Mouse (Mus musculus): ENCODE measurements around the gene Rnd1. TPM values are rescaled to one million over a fixed set of nuclear protein-coding genes. Genes with fewer than 3 reads are reported as not detected.

Gene Rnd1
- 1 to 10 TPM; 1.1 to 1.9 TPM for total RNA-seq (2021)
- long read RNA-seq, experiment 1, partial matches to known transcripts = 0 of 3 reads
- long read RNA-seq, experiment 1, other reads (novel, unspliced or antisense) = 3 of 3 reads
- long read RNA-seq, experiment 2, partial matches to known transcripts = 1 of 3 reads
- long read RNA-seq, experiment 2, other reads (novel, unspliced or antisense) = 0 of 3 reads

DNA sequence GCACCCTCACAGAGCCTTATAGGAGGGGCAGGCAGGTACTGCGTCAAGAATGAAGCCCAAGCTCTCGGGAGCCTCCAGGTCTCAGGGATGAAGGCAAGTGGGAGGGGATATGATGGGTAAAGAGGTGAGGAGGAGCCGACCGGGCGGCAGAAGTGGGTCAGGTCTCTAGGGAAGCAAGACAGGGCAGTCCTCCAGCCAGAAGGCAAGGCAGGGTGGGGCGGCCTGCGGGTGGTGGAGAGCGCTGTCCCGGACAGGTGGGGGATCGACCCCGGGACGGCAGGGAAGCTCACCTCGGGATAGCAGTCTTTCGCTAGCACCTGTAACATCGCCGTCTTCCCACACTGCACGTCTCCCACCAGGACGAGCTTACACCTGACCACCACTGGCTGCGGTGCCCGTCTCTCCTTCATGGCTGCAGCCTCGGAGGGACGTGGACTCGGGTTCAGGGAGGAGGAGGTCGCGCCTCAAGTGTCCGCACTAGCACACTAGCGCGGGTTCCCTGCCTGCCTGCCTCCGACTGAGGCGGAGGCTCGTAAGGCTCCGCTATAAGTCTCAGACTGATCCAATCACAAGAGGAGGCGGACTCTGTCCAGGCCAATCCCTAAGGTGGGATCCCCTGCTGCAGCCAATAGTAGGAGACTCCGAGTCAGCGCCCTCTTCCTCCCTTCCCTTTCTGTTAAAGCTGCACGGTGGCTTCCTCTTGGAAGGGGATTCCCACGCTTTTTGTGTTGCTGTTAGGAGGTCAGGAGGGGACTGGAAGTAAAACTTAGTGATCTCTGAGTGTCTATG, at the start of gene Rnd1:
TSS of gene Rnd1 (minus strand) at position 522 of the 789 bp plus-strand sequence.
- peak; percentile 19 to 57 for DNase-seq (ENCODE audit: low spot score in 2 of 2)

DNA sequence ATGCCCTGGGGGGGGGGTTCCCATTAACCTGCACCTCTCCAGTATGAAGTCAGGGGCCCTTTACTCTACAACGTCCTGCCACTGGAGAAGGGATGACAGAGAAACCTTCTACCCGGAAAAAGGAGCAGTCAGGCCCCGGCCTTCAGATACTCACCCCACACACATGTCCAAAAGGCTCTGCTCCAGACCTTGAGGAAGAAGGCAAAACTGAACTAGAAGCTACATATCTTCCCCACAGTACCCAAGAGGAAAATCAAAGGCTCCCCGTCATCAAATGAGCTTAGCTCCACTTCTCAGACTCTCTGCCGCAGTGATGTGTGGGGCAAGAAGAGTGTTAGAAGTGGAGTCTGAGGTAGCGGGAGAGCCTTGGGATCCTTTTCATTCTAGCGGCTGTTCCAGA, 49.5 kb upstream of the Rnd1 start:
- DNase-seq (ENCODE audit: low spot score in 2 of 2) = no peak

DNA sequence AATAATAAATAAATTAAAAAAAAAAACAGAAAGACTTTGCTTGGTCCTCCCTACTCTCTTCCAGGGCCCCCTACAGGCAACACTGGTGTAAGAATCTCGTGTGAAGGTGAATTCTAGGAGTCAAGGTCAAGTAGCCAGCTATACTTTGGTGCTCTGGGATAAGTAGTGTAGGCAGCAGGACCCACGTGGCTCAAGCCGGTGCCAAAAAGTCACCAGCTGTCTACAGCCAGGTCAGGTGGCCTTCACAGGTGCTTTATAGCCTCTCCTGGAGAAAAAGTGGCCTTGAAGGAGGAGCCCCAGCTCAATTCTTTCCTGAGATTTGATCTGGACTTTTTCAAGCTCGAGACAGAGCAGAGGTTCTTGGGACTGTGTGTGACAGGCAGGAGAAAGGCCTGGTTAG, 48.8 kb upstream of the Rnd1 start:
- no peak for DNase-seq (ENCODE audit: low spot score in 2 of 2)

DNA sequence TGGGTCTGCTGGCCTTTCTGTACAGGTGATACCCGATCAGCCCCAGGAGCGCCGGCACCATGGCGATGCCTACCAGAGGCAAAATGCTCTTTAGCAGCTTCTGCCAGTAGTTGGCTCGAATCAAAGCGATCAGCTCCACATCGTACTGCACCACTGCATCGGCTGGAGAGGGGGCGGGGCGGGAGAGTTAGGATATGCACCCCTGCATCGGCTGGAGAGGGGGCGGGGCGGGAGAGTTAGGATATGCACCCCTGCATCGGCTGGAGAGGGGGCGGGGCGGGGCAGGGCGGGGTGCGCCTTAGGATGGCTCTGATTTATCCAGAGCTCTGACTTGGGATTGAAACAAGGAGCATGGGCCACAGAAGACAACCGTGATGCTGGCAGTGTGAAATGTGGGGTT, 47.2 kb upstream of the Rnd1 start:
- no peak for DNase-seq (ENCODE audit: low spot score in 2 of 2)

DNA sequence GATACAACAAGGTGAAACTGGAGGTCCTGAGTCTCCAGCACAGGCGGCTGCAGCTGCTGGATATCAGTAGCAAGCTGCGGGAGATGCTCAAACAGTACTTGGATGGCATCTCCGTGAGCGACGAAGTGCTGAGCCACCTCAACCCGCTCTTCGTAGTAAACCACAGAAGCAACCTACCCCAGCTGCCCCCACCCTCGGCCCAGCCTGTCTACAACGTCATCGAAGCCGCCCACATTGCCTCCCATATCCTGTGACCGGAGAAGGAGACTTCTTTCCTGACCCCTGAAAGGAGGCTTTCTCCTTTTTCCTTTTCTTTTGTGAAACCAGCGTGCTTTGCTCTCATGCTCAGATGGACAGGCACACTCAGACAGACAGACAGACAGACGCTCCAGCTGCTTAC, 45.6 kb upstream of the Rnd1 start:
- DNase-seq (ENCODE audit: low spot score in 2 of 2) = no peak

DNA sequence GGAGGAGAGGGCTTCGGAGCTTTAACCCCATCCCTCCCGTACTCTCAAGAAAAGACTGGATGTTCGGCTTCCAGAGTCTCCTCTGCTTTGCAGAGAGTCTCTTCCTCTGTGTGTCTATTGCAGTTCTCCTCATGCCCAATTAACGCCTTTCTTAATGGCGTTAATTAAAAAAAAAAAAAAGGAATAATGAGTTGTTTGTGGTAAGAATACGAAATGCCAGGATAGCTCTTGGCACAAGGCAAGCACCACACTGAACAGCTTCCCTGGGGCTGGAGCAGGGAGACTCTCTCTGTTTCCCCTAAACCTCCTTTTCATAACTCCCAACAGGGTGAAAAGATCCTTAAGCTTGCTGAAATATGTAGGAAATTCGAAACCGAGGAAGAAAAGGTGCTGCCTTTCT, 44.9 kb upstream of the Rnd1 start:
- no peak for DNase-seq (ENCODE audit: low spot score in 2 of 2)

DNA sequence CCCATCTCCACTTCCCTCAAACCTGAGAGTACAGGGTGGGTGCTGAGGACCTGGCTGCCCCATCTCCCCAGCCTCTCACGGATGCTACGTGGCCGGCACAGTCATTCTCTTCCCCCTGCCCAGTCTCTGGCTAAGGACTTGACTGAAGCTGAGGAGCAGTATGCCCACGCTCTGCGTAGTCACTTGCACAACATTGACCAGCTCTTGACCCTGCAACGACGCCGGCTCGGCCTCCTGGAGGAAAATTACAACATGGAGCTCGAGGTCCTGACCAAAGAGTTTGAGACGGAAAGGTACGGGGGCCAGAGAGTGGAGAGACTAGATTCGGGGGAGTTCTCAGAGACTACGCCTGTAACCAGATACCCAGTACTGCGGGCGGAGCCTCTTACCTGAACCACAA, 40.0 kb upstream of the Rnd1 start:
- no peak for DNase-seq (ENCODE audit: low spot score in 2 of 2)

DNA sequence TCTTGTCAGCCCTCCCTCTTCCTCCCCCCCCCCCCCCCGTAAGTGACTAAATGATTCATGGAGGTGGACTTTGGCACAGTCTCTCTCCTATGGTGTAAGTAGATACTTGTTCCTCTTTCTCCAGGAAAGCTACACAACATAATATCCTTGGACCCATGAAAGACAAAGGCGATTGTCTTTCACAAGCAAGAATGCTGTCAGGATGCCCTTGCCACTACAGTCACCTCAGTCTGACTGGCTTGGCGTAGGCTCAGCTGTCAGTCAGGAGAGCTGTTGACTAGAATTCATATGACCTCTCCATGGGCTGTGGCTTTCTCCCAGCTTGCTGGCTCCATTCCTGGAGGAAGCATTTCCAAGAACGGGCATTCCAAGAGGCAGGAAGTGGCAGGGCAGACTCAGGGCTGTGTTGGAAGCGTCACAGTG, 37.0 kb upstream of the Rnd1 start:
- no peak for DNase-seq (ENCODE audit: low spot score in 2 of 2)

DNA sequence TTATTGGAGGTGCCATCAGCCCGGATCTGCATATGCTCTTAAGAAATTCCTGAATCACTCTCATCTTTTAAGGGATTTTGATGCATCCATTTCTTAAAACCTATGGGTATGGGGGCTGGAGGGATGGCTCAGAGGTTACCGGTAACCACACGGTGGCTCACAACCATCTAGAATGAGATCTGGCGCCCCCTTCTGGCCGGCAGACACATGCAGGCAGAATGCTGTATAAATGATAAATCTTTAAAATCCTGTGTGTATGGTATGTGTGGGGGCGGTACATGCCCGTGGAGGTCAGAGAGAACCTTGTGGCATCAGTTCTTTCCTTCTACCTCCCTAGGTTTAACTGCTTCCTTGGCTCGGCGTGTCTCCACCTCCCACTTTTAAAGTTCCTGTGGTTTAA, 33.2 kb upstream of the Rnd1 start:
- DNase-seq (ENCODE audit: low spot score in 2 of 2) = peak; percentile 33 to 41

DNA sequence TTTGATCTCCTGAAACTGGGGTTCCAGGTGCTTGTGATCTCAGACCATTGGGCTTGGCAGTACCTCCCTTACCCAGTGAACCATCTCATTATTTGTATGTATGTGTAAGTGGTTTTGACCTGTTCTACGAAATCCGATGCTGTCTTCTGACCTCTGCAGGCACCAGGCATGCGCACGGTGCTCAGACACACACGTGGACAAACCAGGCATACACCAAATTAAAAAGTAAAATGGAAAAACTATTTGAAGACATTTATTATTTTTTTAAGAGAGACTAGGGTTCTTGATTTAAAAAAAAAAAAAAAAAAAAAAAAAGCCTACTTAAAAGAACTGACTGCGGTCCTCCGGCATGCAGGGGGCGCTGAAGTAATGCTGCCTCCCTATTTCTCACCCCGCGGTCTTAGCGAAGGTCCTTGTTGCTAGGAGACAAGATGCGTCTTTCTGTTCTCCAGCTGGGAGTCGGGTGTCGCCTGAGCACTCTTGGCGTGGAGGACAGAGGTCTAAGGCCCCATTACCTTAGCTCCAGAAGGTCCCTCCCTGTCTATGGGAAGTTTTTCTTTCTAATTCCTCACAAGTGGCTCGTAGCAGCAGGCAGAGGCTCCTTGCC, 30.6 kb upstream of the Rnd1 start, which contains the start of gene Ccdc65:
TSS of gene Ccdc65 (plus strand) at position 442 of the 607 bp plus-strand sequence.
- peak; percentile 62 to 74 for DNase-seq (ENCODE audit: low spot score in 2 of 2)

DNA sequence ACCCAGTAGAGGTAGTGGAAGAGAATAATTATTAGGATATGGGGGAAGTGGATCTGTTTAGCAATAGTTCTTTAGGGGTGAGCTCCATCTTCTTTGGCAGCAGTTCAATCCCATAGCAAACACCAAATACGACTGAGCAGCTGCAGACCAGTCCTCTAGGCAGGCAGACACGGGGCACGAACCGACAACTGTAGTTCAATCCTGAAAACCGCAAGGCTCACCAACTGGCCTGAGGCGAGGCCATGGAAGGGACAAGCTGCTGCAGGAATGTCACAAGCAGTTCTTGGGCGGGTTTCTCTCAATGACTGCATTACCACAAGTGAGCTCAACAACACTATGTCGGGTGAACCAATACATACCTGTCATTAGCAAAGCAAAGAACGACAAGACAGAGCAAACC, 27.1 kb upstream of the Rnd1 start:
- DNase-seq (ENCODE audit: low spot score in 2 of 2) = no peak

DNA sequence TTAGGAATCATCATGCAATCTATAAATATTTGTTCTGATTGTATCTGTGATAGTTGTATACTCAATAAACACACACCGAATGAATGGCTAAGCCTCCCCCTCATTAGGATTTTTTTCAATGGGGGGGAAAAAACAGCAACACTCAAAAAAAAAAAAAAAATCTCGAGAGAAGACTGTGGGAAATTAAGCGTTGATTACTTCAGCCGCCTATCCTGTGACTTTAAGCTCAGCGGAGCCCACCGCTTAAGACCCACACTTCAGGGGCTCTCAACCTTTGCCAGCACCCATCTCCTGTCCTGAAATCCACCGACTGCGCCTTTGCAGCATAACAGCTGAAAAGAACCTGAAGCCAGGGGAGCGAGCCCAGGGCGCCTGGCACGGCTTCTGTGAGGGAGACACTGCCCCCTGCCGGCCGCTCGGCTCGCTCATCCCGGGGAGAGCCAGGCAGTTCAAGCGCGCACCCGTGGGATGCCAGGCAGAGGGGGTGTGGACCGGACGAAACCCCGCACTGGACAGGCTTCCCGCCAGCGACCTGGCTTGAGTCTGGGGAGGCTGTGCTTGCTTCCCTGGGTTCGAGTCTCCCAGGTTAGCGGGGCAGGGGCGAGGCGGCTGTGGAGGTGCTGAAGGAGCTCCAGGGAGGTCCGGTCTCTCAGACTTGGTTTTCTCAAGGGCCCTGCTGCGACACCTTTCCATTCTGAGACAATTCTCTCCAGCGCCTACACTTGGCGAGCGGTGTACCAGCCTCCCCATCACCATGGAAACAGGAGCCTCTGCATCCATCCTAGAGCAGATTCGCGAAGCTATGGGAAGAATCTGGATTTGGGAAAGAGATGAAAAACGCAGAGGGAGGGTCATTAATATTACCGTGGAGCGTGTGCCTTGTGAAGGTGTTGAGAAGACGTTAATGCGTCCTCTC, 22.2 kb upstream of the Rnd1 start:
- DNase-seq (ENCODE audit: low spot score in 2 of 2) = peak; percentile 73 to 82

DNA sequence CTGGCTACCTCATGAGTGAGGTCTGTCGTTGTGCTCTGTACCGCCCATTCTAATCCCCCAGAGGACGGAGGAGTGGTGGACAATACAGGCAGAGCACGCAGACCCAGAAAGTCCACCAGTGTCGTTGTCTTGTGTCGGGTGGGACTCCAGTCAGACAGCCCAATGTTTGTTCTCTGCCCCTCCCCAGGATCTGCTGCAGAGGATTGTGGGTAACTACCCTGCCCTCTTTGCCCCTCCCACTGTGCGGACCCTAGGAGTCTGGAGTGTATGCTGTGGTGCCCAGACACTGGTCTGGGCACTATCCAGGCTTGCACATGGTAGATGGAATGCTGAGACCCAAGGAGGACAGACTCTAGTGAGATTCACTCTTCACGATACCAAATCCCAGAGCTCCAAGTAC, 19.0 kb upstream of the Rnd1 start:
- DNase-seq (ENCODE audit: low spot score in 2 of 2) = no peak

DNA sequence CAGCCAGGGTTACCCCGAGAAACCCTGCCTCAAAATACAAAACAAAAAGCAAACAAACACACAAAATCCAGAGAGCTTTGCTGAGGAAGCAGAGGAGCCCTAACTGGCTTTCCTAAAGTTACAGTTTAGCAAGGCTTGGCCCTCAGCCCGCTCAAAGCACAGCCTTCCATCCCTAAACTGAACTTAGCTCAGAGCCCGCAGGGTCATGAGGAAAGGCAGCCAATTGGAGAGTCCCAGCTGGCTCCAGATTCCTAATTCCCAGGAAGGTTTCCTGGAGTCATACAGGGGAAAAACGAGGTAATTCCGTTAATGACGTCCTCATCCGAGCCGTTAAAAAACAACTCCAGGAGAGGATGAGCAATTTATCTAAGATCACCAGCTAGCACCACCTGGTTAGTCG, 18.5 kb upstream of the Rnd1 start:
- no peak for DNase-seq (ENCODE audit: low spot score in 2 of 2)

DNA sequence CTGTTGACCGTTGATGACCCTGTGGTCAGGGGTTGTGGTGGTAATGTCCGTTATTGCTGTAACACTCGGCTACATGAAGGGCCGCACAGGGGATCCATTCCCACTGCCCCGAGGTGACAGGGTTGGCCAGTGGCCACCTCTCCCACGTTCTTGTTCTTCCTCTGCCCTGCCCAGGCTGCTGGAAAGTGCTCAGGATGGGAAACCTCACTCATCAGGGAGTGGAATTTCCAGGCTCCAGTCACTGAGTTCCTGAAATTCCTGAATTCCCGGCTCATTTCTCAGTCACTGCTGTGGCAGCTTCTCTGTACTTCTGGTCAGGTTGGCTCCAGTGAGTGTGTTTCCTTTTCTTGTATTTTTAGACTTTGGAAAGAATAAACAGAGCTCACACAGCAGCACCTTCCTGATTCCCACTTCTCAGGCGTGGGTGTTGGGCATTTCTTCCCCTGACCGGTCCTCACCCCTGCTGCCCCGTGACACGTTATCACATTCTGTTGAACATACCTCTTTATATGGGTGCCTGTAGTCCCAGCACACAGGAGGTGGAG, 15.0 kb upstream of the Rnd1 start:
- DNase-seq (ENCODE audit: low spot score in 2 of 2) = no peak

DNA sequence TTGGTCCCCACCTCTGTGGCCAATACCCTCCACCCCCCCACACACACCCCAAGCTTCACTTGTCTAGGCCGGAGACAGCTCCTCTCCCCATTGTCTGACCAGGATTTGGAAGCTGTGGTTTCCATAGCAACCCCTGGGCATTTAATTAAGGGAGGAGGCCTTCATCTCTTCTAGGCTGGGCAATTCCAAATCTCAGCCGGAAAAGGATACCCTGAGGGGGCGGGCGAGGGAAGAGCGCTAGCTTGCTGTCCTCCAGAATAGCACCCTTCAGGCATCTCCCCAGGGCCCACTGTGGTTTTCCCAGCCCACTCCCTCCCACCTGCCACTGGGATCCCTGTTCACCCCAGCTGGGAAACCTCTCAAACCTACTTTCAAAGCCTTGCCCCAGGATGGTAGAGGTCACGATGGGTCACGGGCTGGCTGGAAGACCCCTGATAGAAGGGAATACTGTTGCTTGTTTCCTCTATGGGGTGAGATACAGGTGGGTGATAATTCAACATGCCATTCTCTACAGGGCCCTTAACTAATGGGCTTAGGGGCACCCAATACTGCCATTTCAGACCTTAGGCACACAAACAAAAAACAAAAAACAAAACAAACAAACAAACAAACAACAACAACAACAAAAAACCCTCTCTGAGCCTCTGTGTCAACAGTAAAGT, 14.4 kb upstream of the Rnd1 start:
- DNase-seq (ENCODE audit: low spot score in 2 of 2) = no peak

DNA sequence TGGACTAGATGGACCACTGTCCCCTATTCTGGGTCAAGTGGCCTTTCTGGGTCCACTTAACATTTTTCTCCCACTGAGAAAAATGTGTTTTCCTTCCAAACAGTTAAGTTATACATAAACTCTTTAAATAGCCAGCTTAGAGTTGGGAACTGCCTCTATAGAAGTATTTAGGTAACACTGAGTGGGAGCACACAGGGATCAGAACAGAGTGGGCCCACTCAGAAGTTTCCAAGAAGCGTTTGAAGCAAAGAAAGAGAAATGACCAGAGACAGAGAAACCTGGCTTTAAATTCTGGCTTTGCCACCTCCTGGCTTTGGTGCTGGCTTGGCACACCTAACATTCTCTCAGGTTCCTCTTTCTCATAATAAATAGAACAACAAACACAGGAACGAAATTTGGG, 12.4 kb upstream of the Rnd1 start:
- no peak for DNase-seq (ENCODE audit: low spot score in 2 of 2)

DNA sequence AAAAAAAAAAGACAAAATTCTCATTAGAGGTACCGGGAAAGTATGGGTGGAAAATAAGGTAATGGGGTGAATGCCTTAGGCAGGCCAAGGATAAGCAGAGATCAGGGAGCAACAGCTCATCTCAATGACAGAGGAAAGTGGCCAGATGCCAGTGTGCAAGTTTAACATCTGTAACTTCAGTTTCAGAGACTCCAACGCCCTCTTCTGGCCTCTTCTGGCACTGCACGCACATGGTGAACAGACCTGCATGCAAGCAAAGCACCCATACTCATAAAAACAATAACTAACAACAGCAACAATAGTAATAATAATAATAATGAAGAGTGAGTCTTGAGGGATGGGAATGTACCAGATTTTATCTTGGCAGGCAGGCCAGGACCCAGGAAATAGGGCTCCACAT, 8.7 kb upstream of the Rnd1 start:
- no peak for DNase-seq (ENCODE audit: low spot score in 2 of 2)

DNA sequence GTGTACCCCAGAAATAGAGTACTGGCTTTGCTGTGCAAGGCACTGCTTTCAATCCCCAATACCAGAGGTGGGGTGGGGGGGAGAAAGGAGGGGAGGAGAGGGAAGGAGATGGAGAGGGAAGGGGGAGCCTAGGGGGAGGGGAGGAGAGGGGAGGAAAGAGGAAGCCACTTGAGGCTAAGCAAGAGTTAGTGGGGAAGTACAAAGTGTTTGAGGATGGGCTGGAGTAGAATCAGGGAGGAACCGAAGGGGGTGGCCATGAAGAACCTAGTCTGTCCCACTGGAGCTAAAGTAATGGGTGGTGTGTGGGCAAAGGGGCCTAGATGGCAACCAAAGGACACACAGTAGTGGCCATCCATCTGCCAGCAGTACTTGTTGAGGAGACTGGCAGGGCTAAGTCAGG, 6.5 kb upstream of the Rnd1 start:
- DNase-seq (ENCODE audit: low spot score in 2 of 2) = no peak

DNA sequence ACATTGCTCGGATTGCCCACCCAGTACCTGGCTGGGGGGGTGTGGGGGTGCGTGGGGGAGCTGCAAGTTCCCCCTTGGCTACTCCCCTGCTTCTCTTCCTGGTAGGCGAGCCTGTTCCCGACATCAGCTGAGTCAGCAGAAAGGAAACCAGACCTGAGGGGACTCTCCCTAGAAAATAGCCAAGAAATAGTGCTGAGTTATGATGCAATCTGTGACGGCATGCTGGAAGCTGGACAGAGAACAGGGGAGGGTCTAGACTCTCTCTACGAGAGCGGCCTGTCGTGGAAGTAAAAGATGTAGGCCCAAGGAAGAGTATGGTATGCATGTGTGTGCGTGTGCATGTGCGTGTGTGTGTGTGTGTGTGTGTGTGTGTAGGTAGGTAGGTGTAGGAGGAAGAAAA, 5.9 kb upstream of the Rnd1 start:
- DNase-seq (ENCODE audit: low spot score in 2 of 2) = no peak

DNA sequence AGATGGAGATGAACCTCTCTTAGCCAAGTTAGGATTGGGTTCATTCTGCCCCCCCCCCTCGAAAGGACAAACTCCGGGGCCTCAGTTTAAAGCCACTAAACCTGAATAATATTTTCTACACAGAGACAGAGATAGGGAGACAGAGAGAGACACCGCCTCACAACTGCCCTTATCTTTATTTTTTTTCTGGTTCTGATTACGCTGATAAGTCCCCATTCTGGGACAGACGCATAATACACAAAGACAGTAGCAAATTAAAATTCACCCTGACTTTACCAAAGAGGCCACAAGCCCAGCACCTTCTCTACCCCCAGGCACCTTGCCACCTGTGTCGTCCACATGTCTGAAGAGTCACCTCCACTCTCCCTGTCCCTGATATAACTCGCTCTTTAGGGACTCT, 4.4 kb upstream of the Rnd1 start:
- DNase-seq (ENCODE audit: low spot score in 2 of 2) = no peak

Data from adrenal gland, postnatal 4 days (tissue).